Mouse (Mus musculus) intestine, embryonic 14.5 days (tissue): ENCODE measurements around the gene Avpr2. TPM values are rescaled to one million over a fixed set of nuclear protein-coding genes. Genes with fewer than 3 reads are reported as not detected.

Source experiments
- ATAC-seq: fragments of 200-750 bp; cut with Nextera tagmentation; replicated peaks from 2 replicates; pipeline ENCODE4 v1.8.0; 2017; ENCODE audit warnings: low read depth, moderate number of reproducible peaks, moderate TSS enrichment, moderate library complexity; ENCODE audit not compliant: low FRiP score, low TSS enrichment
- DNase-seq: peaks from one replicate; pipeline ENCODE4 v3.0.0-alpha.2; 2018; ENCODE audit warnings: low spot score
- H3K27ac ChIP-seq: fragments of 300-500 bp; sonication (generic); 2 replicates; pipeline ENCODE4 v1.5.1; 2014; ENCODE audit warnings: low read depth, mild to moderate bottlenecking, control low read depth
- H3K27me3 ChIP-seq: fragments of 300-500 bp; sonication (generic); replicated peaks from 2 replicates; pipeline ENCODE4 v1.6.1; 2014; ENCODE audit warnings: low read length, control low read depth; ENCODE audit not compliant: control insufficient read depth, insufficient read depth
- H3K36me3 ChIP-seq: fragments of 300-500 bp; sonication (generic); 2 replicates; pipeline ENCODE4 v1.6.1; 2014; ENCODE audit warnings: low read length, control low read depth; ENCODE audit not compliant: control insufficient read depth, insufficient read depth
- H3K4me1 ChIP-seq: fragments of 300-500 bp; sonication (generic); replicated peaks from 2 replicates; pipeline ENCODE4 v1.6.1; 2014; ENCODE audit warnings: low read length, control low read depth, mixed read lengths; ENCODE audit not compliant: control insufficient read depth, insufficient read depth
- H3K4me2 ChIP-seq: fragments of 300-500 bp; sonication (generic); 2 replicates; pipeline ENCODE4 v1.6.1; 2014; ENCODE audit warnings: low read length
- H3K4me3 ChIP-seq: fragments of 300-500 bp; sonication (generic); 2 replicates; pipeline ENCODE4 v1.5.1; 2014; ENCODE audit warnings: low read depth, low read length, control low read depth, mixed read lengths
- H3K9ac ChIP-seq: fragments of 300-500 bp; sonication (generic); 2 replicates; pipeline ENCODE4 v1.6.1; 2014; ENCODE audit warnings: mild to moderate bottlenecking, low read length
- H3K9me3 ChIP-seq: fragments of 300-500 bp; sonication (generic); 2 replicates; pipeline ENCODE4 v1.6.1; 2016; ENCODE audit warnings: low read length, control low read depth; ENCODE audit not compliant: control insufficient read depth
- WGBS: fragments of 180-500 bp; shearing (Covaris S2); extraction: QIAGEN DNeasy Blood & Tissue Kit; methylation state at CpG from one replicate; pipeline ENCODE4 v1.1.7; 2014; 5-methylcytosine and 5-hydroxymethylcytosine counted together
- polyA plus RNA-seq: library from polyadenylated mRNA; unstranded; fragments of >200 nt; fragmentation: Nextera tagmentation; extraction: Ambion mirVana; gene quantifications from 2 replicates; pipeline ENCODE4 v1.2.1, GENCODE M21; 2014

The Avpr2 gene
- polyA plus RNA-seq, 1 experiment from 2014 or later: 0.12 TPM

DNA sequence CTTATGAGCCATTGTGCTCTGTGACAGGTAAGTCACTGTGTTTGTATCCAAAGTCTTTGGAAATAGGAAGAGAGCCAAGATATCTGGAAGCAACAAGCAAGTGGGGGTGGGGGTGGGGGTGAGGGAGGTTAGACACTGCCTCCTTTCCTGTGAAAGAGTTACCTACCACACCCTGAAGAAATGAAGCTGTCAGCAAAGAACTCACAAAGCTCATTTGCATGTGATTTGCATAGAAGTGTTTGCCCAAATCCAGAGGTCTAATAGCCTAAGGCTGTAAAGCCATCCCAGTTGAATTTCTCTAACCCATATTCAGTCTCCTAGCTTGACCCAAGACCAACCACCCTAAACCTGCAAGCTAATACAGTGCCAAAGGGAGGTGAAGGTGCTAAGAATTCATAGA lies 18.5 kb downstream of the Avpr2 start:
- Histone ChIP-seq H3K4me1 (no peaks in the 10 kb centered on the region), H3K27me3 (0 out of 2 replicates have a peak, but pooled peaks cover 4% of the 10 kb centered on the region), H3K4me3 (no peak overlapping the region), H3K9ac (no peak overlapping the region), H3K9me3 (no peaks in the 10 kb centered on the region), H3K27ac (no peak overlapping the region), H3K4me2 (peak overlapping the region; percentile 37; the same call in 1 of the 2 replicates), H3K36me3 (no peaks in the 10 kb centered on the region)
- ATAC-seq (no peak), DNase-seq (no peak)

DNA sequence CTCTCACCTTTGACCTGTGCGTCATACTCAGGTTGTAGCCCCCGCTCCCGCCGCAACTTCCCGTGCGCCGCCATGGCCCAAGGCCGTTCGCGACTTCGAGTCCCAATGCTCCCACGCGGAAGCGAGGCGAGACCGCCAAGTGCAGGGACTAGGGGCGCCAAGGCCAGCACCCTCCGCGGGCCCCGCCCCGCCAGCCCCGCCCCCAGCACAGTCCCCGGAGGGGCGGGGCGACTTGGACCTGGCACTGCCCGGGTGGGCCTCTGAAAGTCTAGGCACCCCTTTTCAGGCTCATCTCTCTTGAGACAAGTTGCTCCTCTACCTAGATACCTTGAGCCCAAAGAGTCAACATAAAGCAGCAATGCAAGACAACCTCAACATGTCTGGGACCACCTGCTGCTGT lies 19.3 kb downstream of the Avpr2 start:
- ATAC-seq (no peak), DNase-seq (no peak)
- no peaks in the 10 kb centered on the region for H3K9me3 ChIP-seq
- H3K27me3 ChIP-seq: 0 out of 2 replicates have a peak, but pooled peaks cover 4% of the 10 kb centered on the region
- no peaks in the 10 kb centered on the region for H3K4me1 ChIP-seq
- H3K4me2 ChIP-seq: peak overlapping the region; percentile 37
- no peak overlapping the region for H3K27ac ChIP-seq
- no peak overlapping the region for H3K9ac ChIP-seq
- WGBS: 16% methylated on average over 25 of the region's 26 CpGs
- no peaks in the 10 kb centered on the region for H3K36me3 ChIP-seq
- no peak overlapping the region for H3K4me3 ChIP-seq

GRCm38 (mm10) chrX:73911588-73911987 lies 19.7 kb downstream of the Avpr2 start:
- no peaks in the 10 kb centered on the region for H3K4me1 ChIP-seq
- WGBS: 87% methylated on average over 2 of the region's 2 CpGs

DNA sequence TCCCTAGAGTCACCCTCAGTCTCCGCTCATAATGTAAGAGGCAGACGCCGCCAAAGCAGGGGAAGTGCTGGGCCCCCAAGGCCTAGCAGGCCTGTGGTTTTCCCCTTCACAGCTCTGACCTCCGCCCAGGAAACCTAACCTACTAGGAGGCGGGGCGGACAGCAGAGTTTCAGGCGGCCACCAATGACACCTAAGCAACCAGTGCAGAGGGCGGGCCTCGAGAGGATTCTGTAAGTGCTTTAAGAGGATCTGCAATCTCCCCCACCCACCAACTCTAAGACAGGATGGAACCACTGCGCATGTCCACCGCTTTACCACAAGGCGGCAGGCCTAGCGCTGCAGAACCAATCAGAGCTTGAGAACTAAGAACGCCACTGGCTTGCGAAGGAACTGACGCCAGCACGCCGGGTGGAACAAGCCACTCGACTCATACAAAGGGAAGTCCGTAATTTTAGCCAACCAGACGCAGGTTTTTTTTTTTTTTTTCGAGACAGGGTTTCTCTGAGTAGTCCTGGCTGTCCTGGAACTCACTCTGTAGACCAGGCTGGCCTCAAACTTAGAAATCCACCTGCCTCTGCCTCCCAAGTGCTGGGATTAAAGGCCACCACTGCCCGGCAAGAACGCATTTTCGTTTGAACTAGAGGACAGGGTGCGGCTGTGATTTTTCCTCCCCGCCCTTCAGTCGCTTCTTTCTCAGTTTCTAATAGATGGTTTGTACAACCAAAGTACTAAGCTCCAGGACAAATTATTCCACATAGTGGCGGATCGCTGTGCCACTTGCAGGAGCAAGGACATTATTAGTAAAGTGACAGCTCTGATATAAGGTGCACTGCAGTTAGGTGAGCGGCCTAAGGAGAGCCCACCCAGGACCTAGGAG lies 23.2 kb downstream of the Avpr2 start:
- peak overlapping the region; percentile 73 for H3K27ac ChIP-seq
- H3K4me1 ChIP-seq: no peaks in the 10 kb centered on the region
- peak overlapping the region; percentile 20; the same call in 1 of the 2 replicates for H3K9ac ChIP-seq
- ATAC-seq (peak; percentile 97), DNase-seq (peak; percentile 73)
- H3K4me2 ChIP-seq: peak overlapping the region; percentile 36
- 0 out of 2 replicates have a peak, but pooled peaks cover 7% of the 10 kb centered on the region for H3K27me3 ChIP-seq
- whole genome bisulfite sequencing: 19% methylated on average over 31 of the region's 31 CpGs
- H3K4me3 ChIP-seq: no peak overlapping the region
- no peaks in the 10 kb centered on the region for H3K9me3 ChIP-seq
- H3K36me3 ChIP-seq: peaks cover 23% of the 10 kb centered on the region

More at GRCm38 (mm10) chrX:73911588-73911987, 19.7 kb downstream of the Avpr2 start:
- H3K4me2 ChIP-seq: no peak overlapping the region; the same call in 1 of the 2 replicates
- H3K27ac ChIP-seq: no peak overlapping the region
- H3K9me3 ChIP-seq: no peaks in the 10 kb centered on the region
- H3K27me3 ChIP-seq: 0 out of 2 replicates have a peak, but pooled peaks cover 4% of the 10 kb centered on the region
- no peak overlapping the region for H3K9ac ChIP-seq
- H3K36me3 ChIP-seq: no peaks in the 10 kb centered on the region
- ATAC-seq (no peak), DNase-seq (no peak)
- H3K4me3 ChIP-seq: no peak overlapping the region

GRCm38 (mm10) chrX:73916945-73917344 lies 25.0 kb downstream of the Avpr2 start:
- Histone ChIP-seq H3K9me3 (no peaks in the 10 kb centered on the region), H3K36me3 (peaks cover 23% of the 10 kb centered on the region), H3K27ac (no peak overlapping the region), H3K27me3 (0 out of 2 replicates have a peak, but pooled peaks cover 3% of the 10 kb centered on the region), H3K9ac (no peak overlapping the region), H3K4me1 (no peaks in the 10 kb centered on the region), H3K4me3 (no peak overlapping the region), H3K4me2 (no peak overlapping the region)
- ATAC-seq (no peak), DNase-seq (no peak)
- WGBS: 85% methylated on average over 8 of the region's 8 CpGs

GRCm38 (mm10) chrX:73918631-73919030 lies 26.7 kb downstream of the Avpr2 start:
- ATAC-seq (no peak), DNase-seq (no peak)
- H3K27ac ChIP-seq: no peak overlapping the region
- H3K4me2 ChIP-seq: no peak overlapping the region
- peaks cover 23% of the 10 kb centered on the region for H3K36me3 ChIP-seq
- H3K4me3 ChIP-seq: no peak overlapping the region
- no peaks in the 10 kb centered on the region for H3K4me1 ChIP-seq
- no peak overlapping the region for H3K9ac ChIP-seq
- 0 out of 2 replicates have a peak, but pooled peaks cover 3% of the 10 kb centered on the region for H3K27me3 ChIP-seq
- WGBS: 85% methylated on average over 5 of the region's 5 CpGs
- H3K9me3 ChIP-seq: no peaks in the 10 kb centered on the region

DNA sequence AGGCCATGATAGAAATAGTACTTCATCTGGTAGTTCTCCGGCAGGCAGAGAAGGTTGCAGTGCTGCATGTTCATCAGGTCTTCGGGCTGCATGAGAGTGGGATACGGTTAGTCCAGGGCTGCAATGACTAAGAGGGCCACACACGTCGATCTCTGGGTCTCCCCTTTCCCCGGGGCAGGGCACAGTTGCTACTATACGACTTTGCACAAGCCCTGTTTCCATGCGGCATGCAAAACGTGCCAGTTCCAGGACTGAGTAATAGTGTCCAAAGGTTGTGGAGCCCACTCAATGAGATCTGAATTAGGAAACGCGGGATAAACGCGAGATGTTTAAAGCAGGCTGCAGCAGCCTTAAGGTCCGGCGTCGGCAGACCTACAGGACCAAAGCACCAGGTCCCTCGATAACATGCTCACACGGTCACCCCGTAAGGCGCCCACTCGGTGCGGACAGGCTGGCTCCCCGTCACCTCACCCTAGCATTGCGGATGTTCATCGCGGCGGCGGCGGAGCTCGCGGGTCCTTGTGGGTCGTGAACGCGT lies 29.5 kb downstream of the Avpr2 start:
- 13% methylated on average over 28 of the region's 34 CpGs for WGBS
- ATAC-seq: peak; percentile 30; the same call in 1 of the 2 replicates
- H3K27me3 ChIP-seq: 0 out of 2 replicates have a peak, but pooled peaks cover 3% of the 10 kb centered on the region
- H3K4me3 ChIP-seq: peak overlapping the region; percentile 56
- peaks cover 23% of the 10 kb centered on the region for H3K36me3 ChIP-seq
- peak overlapping the region; percentile 63 for H3K9ac ChIP-seq
- no peaks in the 10 kb centered on the region for H3K9me3 ChIP-seq
- peak overlapping the region; percentile 73 for H3K27ac ChIP-seq
- H3K4me1 ChIP-seq: no peaks in the 10 kb centered on the region
- peak; percentile 58 for DNase-seq
- peak overlapping the region; percentile 61 for H3K4me2 ChIP-seq

DNA sequence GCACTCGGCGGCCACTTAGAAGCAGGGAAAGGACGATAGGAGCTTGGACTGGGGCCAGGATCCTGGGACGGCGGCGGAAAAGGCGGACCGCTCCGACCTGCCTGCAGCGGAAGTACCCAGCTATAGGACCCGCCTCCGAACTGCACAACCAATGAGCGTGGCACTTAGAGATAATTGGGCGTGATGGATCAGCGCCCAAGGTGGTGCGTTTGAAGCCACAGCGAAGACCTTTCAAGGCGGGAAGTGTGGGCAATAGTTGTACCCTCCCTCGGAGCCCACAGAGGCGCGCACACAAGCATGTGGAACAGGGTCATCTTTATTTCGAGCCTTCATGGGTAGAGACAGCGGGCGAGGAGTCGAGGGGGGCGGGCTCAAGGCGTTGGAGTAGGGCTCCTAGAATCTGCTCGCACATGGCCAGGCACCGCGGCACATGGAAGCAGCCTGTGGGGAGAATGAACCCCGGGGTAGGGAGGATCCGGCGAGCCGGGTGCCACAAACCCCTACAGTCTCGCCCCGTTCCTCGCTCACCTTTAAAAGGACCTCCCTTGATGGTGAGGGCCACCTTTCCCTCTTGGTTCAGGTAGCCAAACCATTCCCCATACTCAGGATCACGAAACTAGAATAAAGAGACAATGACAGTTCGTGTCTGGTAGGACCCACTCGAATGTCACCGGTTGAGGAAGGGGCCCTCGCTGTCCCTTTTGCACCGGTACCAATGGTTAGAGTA lies 30.1 kb downstream of the Avpr2 start, which contains the start of the genes Arhgap4 and Naa10:
TSS of gene Arhgap4 (minus strand) at position 48 of the 727 bp plus-strand sequence.
TSS of gene Naa10 (minus strand) at position 122 of the 727 bp plus-strand sequence.
- Histone ChIP-seq H3K4me3 (peak within 1 kb of the TSS; percentile 56), H3K36me3 (peaks cover 23% of the 10 kb centered on the region), H3K9ac (peak within 1 kb of the TSS; percentile 63), H3K4me2 (peak within 1 kb of the TSS; percentile 61), H3K27ac (peak within 1 kb of the TSS; percentile 76), H3K27me3 (0 out of 2 replicates have a peak, but pooled peaks cover 3% of the 10 kb centered on the region), H3K9me3 (no peaks in the 10 kb centered on the region), H3K4me1 (no peaks in the 10 kb centered on the region)
- peak; percentile 88 for DNase-seq
- peak; percentile 97 for ATAC-seq
- 15% methylated on average over 43 of the region's 43 CpGs for WGBS
